Mouse (Mus musculus) urinary bladder, postnatal 4 days (tissue): Measurements from ENCODE around the gene AU018091.
"Not testable (repeated sequence)": the region's sequence is repeated elsewhere in the genome, so short reads cannot be mapped to it uniquely, and the experiment has no call there.

Source experiments
- DNase-seq, 2 experiments: peaks; one replicate each; pipeline ENCODE4 v3.0.0; 2021 to 2022; ENCODE audit warnings: low spot score in 2 of 2

The AU018091 gene

DNA sequence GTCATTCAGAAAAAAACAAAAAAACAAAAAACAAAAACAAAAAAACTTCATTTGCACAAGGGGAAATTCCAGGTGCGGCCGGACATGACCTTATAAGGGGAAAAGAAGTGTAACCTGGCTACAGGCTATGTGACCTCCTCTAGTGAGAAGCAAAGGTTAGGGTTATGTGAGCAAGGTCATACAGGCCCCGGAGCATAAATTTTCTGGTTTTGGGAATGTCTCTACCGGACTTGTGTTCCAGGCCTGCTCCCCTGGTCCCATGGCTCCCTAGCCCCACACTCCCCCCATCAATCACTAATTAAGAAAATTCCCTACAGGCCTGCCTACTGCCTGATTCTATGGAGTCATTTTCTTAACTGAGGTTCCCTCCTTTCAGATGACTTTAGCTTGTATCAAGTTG is 2.7 kb downstream of the AU018091 start:
- DNase-seq = no peak

- no peak for DNase-seq
Observed at GRCm38 (mm10) chr7:3164991-3165390, 4.0 kb downstream of the AU018091 start.

DNA sequence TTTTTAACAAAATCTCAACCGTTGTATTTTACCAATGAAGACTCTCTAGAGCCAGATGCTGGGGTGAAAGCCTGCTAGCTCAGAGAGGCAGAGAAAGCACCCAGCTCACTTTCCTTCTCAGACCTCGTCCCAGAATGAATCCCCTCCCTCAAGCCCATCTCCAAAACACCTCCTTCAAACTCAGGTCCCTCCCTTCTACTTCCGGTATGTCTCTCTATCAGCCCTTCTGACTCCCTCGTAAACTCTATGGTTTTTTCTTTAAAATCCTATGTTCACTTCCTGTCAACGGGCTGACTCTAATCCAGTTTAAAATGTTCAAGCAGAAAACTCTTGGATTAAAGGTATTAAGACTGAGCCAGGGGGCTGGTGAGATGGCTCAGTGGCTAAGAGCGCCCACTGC is 4.6 kb downstream of the AU018091 start:
- no peak for DNase-seq

GRCm38 (mm10) chr7:3150376-3150775 is 18.6 kb downstream of the AU018091 start:
- DNase-seq = no peak

DNA sequence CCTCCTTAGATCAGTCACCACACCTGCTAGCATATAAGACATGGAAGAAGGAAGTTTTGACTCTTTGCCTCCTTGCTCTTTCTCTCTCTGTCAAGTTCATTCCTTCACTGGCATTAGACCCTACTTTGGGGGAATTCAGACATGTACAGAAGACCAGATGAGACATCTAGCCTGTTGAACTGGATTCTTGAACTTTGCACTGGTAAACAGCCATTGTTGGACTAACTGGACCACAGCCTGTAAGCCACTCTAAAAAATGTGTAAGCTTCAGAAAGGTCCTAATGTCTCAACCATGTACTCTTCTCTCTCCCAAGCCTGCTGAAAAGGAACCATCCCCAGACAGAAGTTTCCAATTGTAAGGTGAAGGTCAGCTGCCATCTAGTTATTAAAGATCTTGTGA is 22.9 kb downstream of the AU018091 start:
- no peak for DNase-seq

GRCm38 (mm10) chr7:3143329-3143728 is 25.7 kb downstream of the AU018091 start:
- DNase-seq = no peak

- no peak for DNase-seq
Observed at GRCm38 (mm10) chr7:3135606-3136005, 33.4 kb downstream of the AU018091 start.

DNA sequence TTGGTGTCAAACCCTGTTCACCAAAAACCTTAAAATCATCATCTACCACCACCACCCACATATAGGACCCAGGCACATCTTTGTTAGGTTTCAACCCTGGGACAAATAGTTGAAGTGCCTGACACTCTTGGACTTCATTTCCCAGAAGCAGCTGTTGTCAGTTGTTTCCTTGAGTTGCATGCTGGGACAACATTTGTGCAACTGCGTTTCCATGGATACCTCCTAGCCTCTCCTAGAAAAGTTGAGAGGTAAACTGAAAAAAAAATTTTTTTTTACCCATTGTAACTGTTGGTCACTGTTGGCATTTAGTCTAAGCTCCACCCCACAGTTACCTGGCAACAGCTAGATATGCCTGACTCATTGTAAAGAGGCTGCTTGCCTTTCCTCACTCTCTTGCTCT is 34.3 kb downstream of the AU018091 start:
- DNase-seq = no peak

DNA sequence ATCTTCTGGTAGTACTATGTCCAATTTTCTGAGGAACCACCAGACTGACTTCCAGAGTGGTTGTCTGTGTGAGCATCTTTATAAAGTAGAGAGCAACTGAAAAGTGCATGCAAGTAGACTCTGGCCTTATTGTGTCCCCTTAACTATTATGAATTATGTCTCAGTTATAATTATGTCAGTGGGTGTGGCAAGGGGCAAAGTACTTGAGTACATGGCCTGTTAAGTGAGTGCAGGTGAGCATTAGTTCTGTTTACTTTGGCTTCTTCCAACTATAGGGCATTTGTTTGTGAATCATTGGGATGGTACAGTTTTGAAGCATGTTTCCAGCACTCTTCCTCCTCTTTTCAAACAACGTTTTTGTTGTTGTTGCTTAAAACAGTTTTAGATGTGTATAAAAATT is 38.7 kb downstream of the AU018091 start:
- DNase-seq = no peak

GRCm38 (mm10) chr7:3128564-3128963 is 40.4 kb downstream of the AU018091 start:
- not testable (repeated sequence) for DNase-seq

DNA sequence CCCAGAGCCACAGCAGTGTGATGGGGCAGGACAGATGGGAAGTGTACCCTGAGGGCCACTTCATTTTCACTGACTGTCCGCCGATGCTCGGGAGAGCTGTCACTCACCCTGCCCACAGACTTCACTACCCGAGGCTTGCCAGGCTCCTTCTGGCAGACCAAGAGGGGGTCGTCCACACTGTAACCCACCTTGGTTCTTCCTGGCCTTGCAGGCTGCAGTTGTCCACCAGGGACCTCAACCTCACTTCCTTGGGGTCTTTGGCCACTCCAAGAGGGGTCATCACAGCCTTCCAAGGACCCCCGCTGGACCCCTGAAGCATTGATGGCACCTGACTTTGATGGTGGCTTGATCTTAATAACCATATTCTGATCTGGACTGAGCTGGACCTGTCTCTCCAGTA is 57.8 kb downstream of the AU018091 start:
- not testable (repeated sequence) for DNase-seq

DNA sequence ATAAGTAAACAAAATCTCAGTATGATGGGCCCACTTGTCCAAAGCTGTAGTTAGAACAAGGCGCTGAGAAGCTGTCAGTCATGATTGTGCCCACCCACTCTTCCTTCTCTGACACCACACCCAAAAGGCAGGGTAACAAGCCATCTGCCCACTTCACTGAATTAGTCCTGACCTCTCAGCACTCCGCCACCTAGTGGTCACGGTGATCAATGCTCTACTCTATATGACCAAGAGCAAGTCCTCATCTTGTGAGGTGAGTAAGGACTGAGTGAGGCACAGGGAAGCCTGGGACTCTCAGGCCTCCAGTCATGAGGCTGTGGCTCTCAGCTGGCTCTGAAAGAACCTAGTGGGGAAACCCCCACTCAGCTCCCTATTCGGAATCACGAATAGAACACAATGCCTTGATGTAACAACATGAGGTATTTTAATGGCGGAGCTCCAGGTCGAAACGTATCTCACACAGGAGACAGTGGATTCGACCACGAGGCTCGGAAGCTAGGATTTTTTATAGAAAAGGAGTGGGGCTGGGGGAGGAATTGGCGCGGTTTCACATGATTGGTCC is 62.4 kb downstream of the AU018091 start:
- DNase-seq = not testable (repeated sequence)
